Mouse (Mus musculus) heart, postnatal 25 days (tissue): ENCODE data around the gene Diras2. TPM values are rescaled to one million over a fixed set of nuclear protein-coding genes. Genes with fewer than 3 reads are reported as not detected.
"Not testable (repeated sequence)": the region's sequence is repeated elsewhere in the genome, so short reads cannot be mapped to it uniquely, and the experiment has no call there.

ENCODE experiments used
- DNase-seq: peaks from one replicate; pipeline ENCODE4 v3.0.0; 2022; ENCODE audit warnings: low spot score
- intact Hi-C: fragments of 180-260 bp; cut with DNase I; formaldehyde crosslinking; loops from one replicate; pipeline ENCODE4 v1.15.1; 2025
- total RNA-seq, 2 experiments: library from RNA; stranded (reverse); gene quantifications; 2 replicates each; pipeline ENCODE4 v1.2.3; 2021

Diras2 gene
- total RNA-seq, 2 experiments from 2014 or later = 0.11 to 0.26 TPM

- no peak for DNase-seq
- intact Hi-C loops = no loop called here
Observed at GRCm38 (mm10) chr13:52526249-52527035, 4.6 kb downstream of the Diras2 start.

DNA sequence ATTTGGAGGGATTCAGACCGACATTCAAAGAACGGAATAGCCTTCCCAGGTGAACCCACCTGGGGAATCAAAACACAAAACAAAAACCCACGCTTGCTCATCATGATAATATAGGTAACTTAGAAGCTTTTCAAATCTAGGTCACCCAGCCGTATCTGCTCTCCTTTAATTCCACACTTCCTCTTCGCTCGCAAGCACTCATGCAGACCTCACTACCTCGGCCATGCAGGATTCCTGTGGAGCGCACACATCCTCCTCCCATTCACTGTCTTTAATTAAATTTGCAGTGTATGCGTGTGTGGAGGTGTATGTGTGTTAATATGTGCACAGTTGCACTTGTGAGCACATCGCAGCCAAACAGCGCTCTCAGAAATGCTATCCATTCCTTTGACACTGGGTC lies 6.8 kb downstream of the Diras2 start:
- no peak for DNase-seq
- intact Hi-C loops = no loop called here

- intact Hi-C loops = no loop called here
- DNase-seq = no peak
Observed at GRCm38 (mm10) chr13:52521176-52521575, 9.9 kb downstream of the Diras2 start.

DNA sequence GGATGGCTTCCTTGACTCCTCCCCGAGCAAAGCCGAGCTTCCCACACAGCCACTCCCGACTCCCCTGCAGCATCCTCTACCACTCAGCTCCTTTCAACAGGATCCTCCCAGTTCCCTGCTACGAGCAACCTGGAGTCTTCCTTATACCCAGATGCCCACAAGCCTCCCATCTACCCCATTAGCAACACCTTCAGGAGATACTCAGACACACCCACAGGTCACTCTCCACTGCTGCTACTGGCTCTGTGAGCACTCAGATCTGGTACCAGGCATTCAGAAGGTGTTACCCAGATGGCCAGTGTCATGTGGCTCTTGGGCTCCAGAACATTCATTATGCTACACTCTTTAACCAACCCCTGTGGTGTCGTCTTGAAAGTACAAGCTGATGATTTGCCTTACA lies 11.7 kb downstream of the Diras2 start:
- intact Hi-C loops = no loop called here
- DNase-seq = no peak

- DNase-seq = no peak
- intact Hi-C loops = no loop called here
Observed at GRCm38 (mm10) chr13:52518377-52518776, 12.7 kb downstream of the Diras2 start.

DNA sequence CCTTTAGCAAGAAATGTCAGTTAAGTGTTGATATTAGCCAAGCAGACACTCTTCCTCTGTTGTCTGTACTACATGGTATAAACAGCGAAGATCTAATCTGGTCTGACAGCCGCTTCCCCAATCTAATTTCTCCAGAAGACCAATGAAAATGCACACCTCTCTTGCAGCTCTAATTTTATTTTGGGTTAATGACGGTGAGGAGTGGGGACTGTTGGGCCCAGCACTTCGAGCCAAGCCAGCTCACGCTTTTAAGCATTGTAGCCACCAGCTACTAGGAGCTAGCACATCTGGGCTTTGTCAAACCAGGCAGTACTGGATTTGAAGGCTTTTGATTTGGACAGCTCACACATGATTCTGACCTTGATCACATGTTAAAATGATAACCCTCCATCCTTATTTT lies 14.1 kb downstream of the Diras2 start:
- DNase-seq = no peak
- intact Hi-C loops = no loop called here

DNA sequence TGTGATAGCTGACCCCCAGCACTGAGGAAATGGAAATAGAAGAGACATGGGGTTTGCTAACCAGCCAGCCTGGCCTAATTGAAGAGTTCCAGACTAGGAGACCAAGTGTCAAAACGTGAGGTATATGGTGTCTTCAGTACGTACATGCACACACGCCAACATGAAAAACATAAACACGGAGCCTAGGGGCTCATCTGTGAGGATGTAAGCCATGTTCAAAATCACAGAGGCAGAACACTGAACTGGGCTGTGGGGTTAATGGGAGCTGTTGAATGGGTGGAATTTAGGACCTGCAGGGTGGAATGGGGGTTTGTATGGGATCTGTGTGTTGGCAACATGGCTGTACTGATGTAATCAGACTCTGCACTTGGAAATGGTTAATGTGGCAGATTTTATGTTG lies 14.5 kb downstream of the Diras2 start:
- intact Hi-C loops = no loop called here
- no peak for DNase-seq

GRCm38 (mm10) chr13:52516051-52516450 lies 15.0 kb downstream of the Diras2 start:
- intact Hi-C loops = no loop called here
- no peak for DNase-seq

GRCm38 (mm10) chr13:52513554-52513953 lies 17.5 kb downstream of the Diras2 start:
- DNase-seq = no peak
- intact Hi-C loops = no loop called here

DNA sequence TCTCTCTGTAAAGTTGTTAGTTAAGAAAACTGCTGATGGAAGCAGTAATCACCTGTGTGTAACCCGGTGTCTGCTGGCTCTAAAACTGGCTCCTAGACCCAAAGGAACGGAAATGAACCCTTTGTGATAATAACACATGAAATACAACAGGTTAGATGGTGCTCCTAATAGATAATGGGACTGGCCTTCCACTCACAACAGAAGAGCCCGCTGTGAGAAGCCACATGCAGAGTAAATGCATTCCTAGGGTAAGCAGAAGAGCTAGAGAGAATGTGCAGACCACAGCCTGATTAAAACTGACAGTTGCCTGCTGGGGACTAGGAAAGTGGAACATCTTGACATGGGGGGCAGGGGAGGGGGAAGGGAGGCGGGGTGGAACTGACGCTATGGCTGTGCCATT lies 18.7 kb downstream of the Diras2 start:
- intact Hi-C loops = no loop called here
- no peak for DNase-seq

GRCm38 (mm10) chr13:52510172-52510880 lies 20.8 kb downstream of the Diras2 start:
- intact Hi-C loops = no loop called here
- DNase-seq = no peak

DNA sequence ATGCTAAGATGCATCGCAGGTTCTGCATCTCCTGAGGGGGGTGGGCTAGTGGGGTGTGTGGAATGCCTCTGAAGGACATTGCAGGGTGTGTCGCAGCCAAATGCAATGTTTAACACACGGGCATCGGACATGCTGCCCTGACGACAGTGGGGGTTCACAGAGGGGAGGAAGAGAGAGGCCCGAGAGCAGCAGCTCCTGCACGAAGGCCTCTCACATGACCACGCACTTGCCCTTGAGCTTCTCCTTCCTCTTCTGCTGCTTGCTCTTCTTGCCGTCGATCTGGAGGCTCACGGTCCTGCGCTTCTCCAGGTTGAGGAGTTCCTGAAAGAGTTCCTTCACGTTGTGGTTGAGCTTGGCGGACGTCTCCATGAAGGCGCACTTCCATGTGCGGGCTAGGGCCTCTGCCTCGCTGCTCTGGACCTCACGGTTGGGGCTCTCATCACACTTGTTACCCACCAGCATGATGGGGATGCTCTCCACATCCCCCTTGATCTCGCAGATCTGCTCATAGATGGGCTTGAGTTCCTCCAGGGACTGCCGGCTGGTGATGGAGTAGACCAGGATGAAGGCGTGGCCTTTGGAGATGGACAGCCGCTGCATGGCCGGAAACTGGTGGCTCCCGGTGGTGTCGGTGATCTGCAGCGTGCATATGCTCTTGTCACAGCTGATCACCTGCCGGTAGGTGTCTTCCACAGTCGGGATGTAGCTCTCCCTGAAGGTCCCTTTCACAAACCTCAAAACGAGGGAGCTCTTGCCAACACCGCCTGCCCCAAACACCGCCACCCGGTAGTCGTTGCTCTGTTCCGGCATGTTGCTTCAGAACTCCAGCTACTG lies 23.4 kb downstream of the Diras2 start:
- no peak for DNase-seq
- intact Hi-C loops = no loop called here

GRCm38 (mm10) chr13:52506822-52507221 lies 24.3 kb downstream of the Diras2 start:
- DNase-seq, intact Hi-C loops: not testable (repeated sequence)

DNA sequence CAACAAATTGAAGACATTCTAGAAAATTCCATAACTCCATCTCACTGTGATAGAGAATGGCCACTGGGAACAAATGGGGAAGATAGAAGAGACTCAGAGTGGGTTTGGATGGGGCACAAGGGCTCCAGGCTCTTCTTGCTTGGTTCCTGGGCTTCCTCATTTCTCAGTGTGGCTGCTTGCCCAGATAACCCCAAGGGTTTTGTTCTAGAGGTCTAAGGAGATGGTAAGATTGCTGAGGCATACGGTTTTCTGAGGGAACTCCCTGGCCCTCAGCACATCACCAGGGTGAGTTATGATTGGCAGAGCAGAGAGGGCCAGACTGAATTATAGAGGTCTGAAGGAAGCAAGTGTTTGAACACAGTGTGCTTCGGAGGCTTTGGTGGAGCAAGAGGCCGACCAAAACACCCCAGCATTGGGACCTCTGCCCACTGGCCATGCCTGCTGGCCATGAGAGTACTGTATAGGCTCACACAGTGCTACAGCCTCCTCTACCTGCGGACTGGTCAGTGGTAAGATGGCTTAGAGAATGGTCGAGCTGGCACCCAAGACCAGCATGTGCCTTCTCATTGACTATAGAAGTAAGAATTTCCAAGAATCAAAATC lies 25.3 kb downstream of the Diras2 start:
- DNase-seq, intact Hi-C loops: not testable (repeated sequence)

DNA sequence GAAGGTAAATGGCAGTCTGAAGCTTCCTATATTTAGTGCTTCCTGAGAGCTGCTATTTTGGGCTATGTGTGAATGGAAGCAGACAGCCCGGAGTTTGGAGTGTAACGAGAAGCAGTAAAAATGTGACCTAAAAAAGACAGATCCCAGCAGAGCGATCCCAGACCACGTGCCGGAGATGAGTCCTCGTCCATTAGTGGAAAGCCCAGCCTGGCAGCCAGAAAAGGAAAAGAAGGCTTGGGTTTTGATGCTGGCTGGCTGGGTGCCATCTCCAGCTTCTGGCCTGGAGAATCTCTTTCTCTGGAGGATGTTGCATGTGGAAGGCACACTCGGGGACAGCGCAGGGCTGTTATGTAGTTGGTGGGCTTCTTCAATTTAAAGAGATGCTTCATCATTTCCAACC lies 29.4 kb downstream of the Diras2 start:
- no peak for DNase-seq
- intact Hi-C loops = no loop called here

DNA sequence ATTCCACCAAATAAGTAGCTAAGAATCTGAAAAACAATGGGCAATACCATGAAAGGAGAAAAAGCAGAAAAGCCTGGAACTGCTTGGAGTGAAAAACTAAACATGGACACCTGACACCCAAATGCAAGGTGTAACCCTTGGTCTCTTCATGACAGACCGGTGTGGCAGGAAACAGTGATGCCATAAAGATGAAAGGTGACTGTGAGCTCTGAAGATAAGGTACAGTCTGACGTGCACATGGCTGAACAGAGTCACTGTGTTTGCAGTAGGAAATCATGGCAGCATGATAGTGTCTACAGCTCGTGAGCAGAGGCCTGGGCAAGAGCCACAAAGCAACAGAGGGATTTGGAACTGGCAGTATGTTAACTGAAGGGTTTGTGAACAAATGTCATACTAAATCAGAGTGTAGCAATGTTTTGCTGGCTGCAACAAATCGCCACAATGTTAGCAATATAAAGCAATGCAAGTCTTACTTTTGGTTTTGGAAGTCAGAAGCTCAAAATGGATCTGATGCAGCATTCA lies 34.0 kb downstream of the Diras2 start:
- DNase-seq = no peak
- intact Hi-C loops = no loop called here

GRCm38 (mm10) chr13:52488821-52489220 lies 42.3 kb downstream of the Diras2 start:
- intact Hi-C loops = no loop called here
- no peak for DNase-seq

- intact Hi-C loops = no loop called here
- no peak for DNase-seq
Observed at GRCm38 (mm10) chr13:52484064-52484463, 47.0 kb downstream of the Diras2 start.

- intact Hi-C loops = no loop called here
- no peak for DNase-seq
Observed at GRCm38 (mm10) chr13:52481786-52482185, 49.3 kb downstream of the Diras2 start.

- no peak for DNase-seq
- intact Hi-C loops = no loop called here
Observed at GRCm38 (mm10) chr13:52479146-52479545, 51.9 kb downstream of the Diras2 start.
